Mouse (Mus musculus) left cerebral cortex, adult 18-20 months (tissue): ENCODE results near the gene Ing4. TPM values are rescaled to one million over a fixed set of nuclear protein-coding genes. Genes with fewer than 3 reads are reported as not detected.

Experiments used
- DNase-seq, 2 experiments: peaks; one replicate each; pipeline ENCODE4 v3.0.0; 2021 to 2022; ENCODE audit warnings: low spot score in 2 of 2, mixed read lengths in 1 of 2
- microRNA-seq, 2 experiments: library from miRNA; unstranded; fragments of <30 nt; microRNA quantifications; one replicate each; pipeline ENCODE4 v1.2.0; 2021
- total RNA-seq, 2 experiments: library from RNA; stranded (reverse); gene quantifications; 2 replicates each; pipeline ENCODE4 v1.2.3; 2021

Gene Ing4
- total RNA-seq, 2 experiments from 2014 or later: 50.7 to 51.1 TPM

DNA sequence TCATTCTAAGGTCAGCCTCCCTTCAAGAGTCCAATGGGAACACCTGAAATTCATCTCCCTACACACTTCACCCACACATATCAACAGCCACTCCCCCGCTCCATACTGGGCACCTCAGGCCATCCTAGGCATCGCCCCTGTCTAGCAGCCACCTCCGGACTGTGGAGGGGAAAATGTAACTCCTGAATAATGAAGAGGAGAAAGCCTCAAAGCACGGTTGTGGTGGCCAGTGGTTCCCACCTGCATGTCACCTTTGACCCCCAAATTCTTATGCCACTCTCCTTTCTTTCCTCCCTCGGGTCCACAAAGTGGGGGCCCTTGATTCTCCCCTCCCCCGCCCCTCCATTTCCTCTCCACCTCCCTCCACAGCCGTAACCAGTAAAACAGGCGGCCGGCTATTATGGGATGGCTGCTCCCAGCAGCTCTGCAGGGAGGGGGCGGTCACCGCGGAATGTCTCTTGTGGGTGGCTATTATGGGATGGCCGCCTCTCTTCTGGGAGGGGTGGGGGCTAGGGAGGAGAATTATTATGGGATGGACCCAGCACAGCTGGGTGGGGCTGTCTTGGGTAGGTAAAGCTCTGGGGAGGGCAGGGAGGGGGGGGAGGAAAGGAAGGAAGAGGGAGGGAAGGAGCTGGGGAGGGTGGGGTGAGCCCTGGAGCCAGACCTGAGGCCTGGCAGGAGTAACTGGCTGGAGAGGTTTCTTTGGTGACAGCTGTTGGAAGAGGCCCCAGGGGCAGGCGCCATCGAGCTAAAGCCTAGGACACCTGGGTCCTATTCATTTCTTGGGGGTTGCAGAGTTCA lies 50.2 kb downstream of the Ing4 start:
- peak; percentile 79 to 89 for DNase-seq

DNA sequence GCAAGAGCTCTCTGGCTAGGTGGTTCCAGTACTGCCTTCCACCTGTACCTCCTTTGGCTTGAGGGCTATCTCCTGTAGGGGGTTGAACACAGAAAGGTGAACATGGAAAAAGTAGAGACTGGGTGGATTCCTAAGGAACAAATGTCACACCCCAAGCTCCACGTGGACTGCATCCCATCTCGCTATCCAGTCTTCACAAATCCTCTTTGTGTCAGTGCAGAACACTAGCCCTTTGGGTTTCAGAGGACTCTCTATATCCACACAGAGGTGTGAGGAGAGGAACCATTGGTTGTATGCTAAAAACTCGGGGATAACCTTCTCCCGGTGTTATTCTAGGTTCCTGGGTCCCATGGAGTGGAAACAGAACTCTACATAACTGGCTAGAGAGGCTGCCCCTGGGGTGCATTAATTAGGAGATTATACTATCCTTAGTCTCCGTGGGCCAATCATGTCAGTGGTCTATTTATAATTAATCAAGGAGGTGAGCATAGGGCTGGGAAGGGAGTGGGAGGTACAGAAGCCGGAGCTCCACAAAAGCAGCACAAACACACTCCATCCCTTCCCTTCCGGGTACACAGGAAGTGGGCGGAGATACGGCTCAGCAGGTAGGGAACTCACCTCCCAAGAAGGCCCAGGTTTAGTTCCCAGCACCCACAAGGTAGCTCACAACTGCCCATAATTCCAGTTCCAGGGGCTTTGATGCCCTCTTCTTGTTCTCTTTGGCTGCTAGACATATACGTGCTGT lies 51.0 kb downstream of the Ing4 start:
- no peak for DNase-seq

DNA sequence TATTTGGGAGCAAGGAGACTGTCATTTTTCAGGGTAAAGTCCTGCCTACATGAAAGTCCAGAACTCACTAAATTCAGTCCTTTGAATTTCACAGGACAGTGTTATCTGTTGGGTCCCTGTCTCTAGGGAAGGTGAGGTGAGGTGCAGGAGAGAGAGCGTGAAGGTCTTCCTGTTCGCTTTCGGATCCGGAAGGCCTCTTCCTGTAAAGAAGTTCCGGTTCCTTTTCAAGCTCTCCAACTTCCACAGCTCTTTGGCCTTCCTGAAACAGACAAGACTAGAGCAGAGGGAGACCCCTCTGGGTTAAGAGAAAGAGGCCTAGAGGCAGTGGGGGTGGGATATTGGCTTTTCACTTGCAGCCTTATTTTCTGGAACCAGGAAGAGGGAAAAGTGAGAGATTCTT lies 52.8 kb downstream of the Ing4 start:
- no peak for DNase-seq

DNA sequence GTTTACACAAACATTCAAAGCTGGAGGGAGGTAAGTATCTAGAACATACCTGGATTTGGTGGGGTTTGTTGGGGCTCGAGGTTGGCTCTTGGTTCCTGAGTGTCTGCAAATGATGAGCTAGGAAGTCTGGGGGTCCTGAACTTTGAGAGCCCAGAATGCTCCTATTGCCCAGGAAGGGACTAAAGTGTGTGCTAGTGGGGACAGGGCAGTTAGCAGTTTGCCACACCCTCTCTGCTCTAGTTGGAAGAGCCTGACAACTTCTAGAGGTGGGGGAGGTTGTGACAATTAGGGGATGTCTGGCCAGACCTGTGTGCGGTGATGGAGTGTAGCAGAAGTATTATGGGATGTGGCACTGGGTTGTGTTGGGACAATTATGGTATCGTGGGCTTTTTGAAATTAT lies 55.3 kb downstream of the Ing4 start:
- no peak for DNase-seq

DNA sequence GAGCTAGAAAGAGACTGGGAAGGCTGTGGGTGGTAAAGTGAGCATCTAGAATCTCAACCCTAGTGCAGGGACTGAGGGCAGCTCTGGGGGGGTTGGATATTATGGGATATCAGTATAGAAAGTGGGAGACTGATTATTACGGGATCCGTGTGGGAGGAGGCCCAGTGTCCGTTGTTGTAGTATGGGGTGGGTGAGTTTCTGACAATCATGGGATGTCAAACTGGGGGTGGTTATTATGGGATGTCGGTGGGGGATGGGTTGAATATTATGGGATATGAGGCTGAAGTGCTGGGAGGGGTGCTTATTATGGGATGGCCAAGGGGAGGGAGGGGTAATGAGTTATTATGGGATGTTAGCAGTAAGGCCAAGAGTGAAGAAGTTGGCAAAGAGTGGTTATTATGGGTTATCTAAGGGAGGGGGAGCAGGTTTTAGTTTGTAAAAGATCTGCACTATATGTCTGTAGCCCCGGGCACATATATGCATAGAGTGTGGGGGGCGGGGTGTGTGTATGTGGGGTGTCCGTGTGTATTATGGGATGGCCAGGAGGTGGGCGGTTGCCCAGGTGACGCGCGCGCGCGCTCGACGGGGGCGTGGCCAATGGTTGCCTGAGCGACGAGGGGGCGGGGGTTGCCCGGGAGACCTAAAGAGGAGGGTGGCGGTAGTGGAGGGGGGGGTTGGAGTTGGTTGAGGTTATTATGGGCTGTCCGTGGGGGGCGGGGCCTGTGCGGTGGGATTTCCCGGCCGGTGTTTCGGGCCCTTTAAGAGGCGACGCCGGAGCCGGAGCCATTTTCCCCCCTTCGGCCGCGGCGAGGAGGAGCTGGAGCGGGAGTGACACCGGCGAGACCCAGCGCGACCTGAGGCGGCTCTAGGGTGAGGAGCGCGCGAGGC lies 56.1 kb downstream of the Ing4 start, which contains the start of gene Chd4:
Gene Chd4, plus strand, starts transcription at position 591 of the 888 bp plus-strand sequence.
- peak; percentile 94 to 95 for DNase-seq

DNA sequence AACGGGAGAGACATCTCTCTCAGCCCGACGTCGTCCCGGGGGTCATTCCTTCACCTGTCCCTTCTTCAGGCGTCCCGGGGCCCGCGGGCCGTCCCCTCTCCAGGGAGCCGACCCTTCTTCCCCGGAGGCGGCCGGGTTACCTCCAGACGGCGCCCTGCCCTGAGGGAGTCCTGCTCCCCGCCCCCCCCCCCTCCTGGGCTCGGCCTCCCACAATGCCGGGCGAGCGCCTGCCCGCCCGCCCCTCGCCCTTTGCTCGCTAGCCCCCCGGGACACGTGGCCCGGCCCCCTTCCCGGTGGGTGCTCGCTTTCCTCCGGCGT lies 56.7 kb downstream of the Ing4 start:
- DNase-seq: no peak

DNA sequence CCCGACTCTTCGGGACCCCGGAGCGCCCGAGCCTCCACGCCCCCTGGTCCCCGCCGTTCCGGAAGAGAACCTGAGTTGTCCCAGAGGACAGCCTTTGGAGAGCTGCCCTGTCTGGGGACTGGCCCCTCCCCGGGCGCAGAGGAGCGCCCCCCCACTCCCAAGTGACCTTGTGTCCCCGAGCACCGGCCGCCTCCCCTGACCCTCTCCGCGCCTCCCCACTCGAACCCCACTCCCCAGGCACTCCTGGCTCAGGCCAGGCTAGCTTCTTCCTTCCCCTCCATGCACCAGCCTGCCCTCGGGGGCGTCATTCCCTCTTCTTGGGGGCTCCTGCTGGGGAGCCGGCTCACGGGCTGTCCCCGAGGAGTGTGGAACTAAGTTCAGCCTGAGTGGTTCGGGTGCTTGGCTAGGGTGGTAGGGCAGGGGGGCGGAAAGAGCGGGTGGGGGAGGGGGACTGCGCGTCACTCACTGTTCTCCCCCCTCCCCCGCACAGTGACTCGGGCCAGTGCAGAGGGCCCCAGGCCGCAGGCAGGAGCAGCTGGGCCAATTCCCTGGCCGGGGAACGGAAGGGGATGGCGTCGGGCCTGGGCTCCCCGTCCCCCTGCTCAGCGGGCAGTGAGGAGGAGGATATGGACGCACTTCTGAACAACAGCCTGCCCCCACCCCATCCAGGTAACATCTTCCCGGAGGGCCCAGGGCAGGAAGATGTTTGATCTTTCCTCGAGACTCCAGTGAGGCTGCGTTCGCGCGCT lies 57.2 kb downstream of the Ing4 start:
- peak; percentile 37 to 44 for DNase-seq

DNA sequence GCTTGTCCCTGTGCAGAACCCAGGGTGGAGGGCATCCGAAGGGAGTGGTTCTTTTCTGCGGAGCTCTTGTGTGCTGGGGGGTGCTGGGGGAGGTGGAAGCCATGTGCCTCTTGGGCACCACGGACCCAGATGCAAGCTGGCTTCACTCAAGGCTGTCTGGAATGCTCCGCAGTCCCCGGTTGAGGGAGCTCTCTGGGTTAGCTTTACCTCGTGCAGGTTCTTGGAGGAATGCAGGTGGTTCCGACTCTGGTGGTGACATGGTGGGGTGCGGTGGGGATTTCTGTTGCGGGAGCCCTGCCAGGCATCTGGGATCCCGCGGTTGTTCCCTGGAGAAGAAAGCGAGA lies 57.8 kb downstream of the Ing4 start:
- DNase-seq: no peak

DNA sequence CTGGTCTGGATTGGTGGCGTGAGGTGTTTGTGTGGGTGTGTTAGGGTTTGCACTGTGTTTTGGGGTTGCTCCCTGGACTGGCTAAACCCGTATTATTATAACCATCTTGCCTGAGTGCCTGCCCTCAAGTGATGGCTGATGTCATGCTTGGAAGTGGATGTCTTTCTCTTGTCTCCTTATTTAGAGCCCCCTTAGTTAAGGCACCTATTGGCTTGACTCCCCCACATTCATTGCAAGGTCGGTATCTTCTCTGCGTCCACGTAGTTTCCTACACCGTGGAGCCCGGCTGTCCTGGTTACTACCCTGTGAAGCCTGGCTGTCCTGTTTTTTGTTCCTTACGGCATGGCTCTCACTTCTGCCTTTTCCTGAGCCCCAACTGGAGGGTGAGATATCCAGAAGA lies 58.4 kb downstream of the Ing4 start:
- no peak for DNase-seq

DNA sequence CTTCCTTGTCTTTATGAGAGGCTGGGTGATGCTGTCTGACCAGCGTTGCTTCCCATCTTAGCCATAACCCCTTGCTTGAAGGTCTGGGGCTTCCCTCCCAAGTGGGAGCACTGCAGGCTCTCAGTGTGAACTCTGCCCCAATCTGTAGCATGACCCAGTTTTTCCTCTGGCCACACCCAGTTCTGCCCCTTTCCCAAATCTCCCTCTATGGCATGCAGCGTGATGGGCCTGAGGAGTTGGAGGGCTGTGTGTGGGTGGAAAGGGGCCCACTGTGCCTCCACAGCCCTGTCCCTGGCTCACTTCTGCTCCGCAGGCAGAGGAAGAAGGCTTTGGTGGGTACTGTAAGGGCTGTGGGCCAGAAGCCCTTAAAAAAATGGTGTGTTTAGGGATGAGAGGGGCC lies 59.0 kb downstream of the Ing4 start:
- DNase-seq: no peak

Small RNA genes within 50 kb of the gene (microRNA-seq; reads per million reads assigned to microRNA genes)
- gene Mir7045: 1.7 to 2.1 reads per million in 2 experiments

Other genes with a start within 250 kb of the Ing4 start
- gene Spsb2, start 231.1 kb upstream of the Ing4 start, total RNA-seq: 1 to 10 TPM; 4.6 to 5.7 TPM
- 100 to 1,000 TPM; 804 to 847 TPM for gene Tpi1, start 225.5 kb upstream of the Ing4 start, total RNA-seq
- 100 to 1,000 TPM; 204 to 208 TPM for gene Usp5, start 210.3 kb upstream of the Ing4 start, total RNA-seq
- under 1 TPM; 0.23 to 0.42 TPM for gene Cdca3, start 210.2 kb upstream of the Ing4 start, total RNA-seq
- under 1 TPM in 1 of 2 experiments, not detected in 1; 0.21 TPM for gene Gnb3, start 199.5 kb upstream of the Ing4 start, total RNA-seq
- 10 to 100 TPM; 23.5 to 30.9 TPM for gene P3h3, start 182.0 kb upstream of the Ing4 start, total RNA-seq
- gene Gpr162, start 175.8 kb upstream of the Ing4 start, total RNA-seq: 100 to 1,000 TPM; 212 to 232 TPM
- gene Cd4, start 151.5 kb upstream of the Ing4 start, total RNA-seq: 1 to 10 TPM; 4.2 to 8.6 TPM
- gene Lag3, start 128.1 kb upstream of the Ing4 start, total RNA-seq: 1 to 10 TPM; 2.6 to 3.2 TPM
- gene Ptms, start 119.7 kb upstream of the Ing4 start, total RNA-seq: 100 to 1,000 TPM; 895 to 902 TPM
- gene Mlf2, start 108.4 kb upstream of the Ing4 start, total RNA-seq: 100 to 1,000 TPM; 626 to 639 TPM
- 100 to 1,000 TPM; 168 TPM for gene Cops7a, start 74.2 kb upstream of the Ing4 start, total RNA-seq
- gene Pianp, start 43.1 kb upstream of the Ing4 start, total RNA-seq: 100 to 1,000 TPM; 194 to 195 TPM
- gene Zfp384, start 30.6 kb upstream of the Ing4 start, total RNA-seq: 10 to 100 TPM; 45.9 to 47.6 TPM
- 10 to 100 TPM; 11.2 to 14.5 TPM for gene Acrbp, start 9.9 kb downstream of the Ing4 start, total RNA-seq
- under 1 TPM; 0.58 to 0.68 TPM for gene Lpar5, start 28.2 kb downstream of the Ing4 start, total RNA-seq
- 100 to 1,000 TPM; 147 to 150 TPM for gene Chd4, start 56.2 kb downstream of the Ing4 start, total RNA-seq
- gene Nop2, start 92.1 kb downstream of the Ing4 start, total RNA-seq: 10 to 100 TPM; 30.2 to 30.5 TPM
- 10 to 100 TPM; 54.6 to 55.8 TPM for gene Iffo1, start 105.5 kb downstream of the Ing4 start, total RNA-seq
- gene Gapdh, start 126.7 kb downstream of the Ing4 start, total RNA-seq: 1,000 to 10,000 TPM; 2,618 to 2,651 TPM
- 10 to 100 TPM; 22.0 to 24.4 TPM for gene Ncapd2, start 151.9 kb downstream of the Ing4 start, total RNA-seq
- 10 to 100 TPM; 69.7 to 81.2 TPM for gene Mrpl51, start 152.0 kb downstream of the Ing4 start, total RNA-seq
- 100 to 1,000 TPM; 111 to 145 TPM for gene Vamp1, start 175.8 kb downstream of the Ing4 start, total RNA-seq
- gene Tapbpl, start 192.1 kb downstream of the Ing4 start, total RNA-seq: 1 to 10 TPM; 6.5 to 6.8 TPM
- not detected for gene Cd27, start 197.2 kb downstream of the Ing4 start, total RNA-seq
- gene Tuba3a, start 246.3 kb downstream of the Ing4 start, total RNA-seq: not detected